Mouse (Mus musculus) cerebellum, adult 2 months (tissue): Measurements from ENCODE around the gene Tnpo1.

ENCODE experiments used
- CTCF ChIP-seq: fragments of 200-500 bp; IDR thresholded peaks from 2 replicates; pipeline ENCODE4 v1.5.1; 2011; ENCODE audit warnings: low read depth, mild to moderate bottlenecking, control low read depth, low read length, moderate library complexity, borderline replicate concordance; ENCODE audit not compliant: insufficient read depth
- POLR2A ChIP-seq: fragments of 200-500 bp; IDR thresholded peaks from 2 replicates; pipeline ENCODE4 v1.6.1; 2011; ENCODE audit warnings: low read length, control low read depth, borderline replicate concordance; ENCODE audit not compliant: insufficient read depth

- TF ChIP-seq POLR2A = no peak
- TF ChIP-seq CTCF = no peak
Observed at GRCm38 (mm10) chr13:98894900-98895299, 31.3 kb downstream of the Tnpo1 start.
